Mouse (Mus musculus) stomach, embryonic 16.5 days (tissue): ENCODE measurements around the gene Rimbp2. TPM values are rescaled to one million over a fixed set of nuclear protein-coding genes. Genes with fewer than 3 reads are reported as not detected.

Experiments used
- ATAC-seq: fragments of 200-750 bp; cut with Nextera tagmentation; 2 replicates; pipeline ENCODE4 v1.8.0; 2017; ENCODE audit warnings: moderate number of reproducible peaks, moderate TSS enrichment; ENCODE audit not compliant: insufficient read depth, low FRiP score
- H3K27ac ChIP-seq: fragments of 300-500 bp; sonication (generic); 2 replicates; pipeline ENCODE4 v1.5.1; 2014; ENCODE audit warnings: low read length
- H3K27me3 ChIP-seq: fragments of 300-500 bp; sonication (generic); 2 replicates; pipeline ENCODE4 v1.6.1; 2014; ENCODE audit warnings: low read length, control low read depth, mixed read lengths; ENCODE audit not compliant: control insufficient read depth, insufficient read depth
- H3K36me3 ChIP-seq: fragments of 300-500 bp; sonication (generic); 2 replicates; pipeline ENCODE4 v1.6.1; 2014; ENCODE audit warnings: low read length; ENCODE audit not compliant: control insufficient read depth, insufficient read depth
- H3K4me1 ChIP-seq: fragments of 300-500 bp; sonication (generic); 2 replicates; pipeline ENCODE4 v1.6.1; 2014; ENCODE audit warnings: low read length, control low read depth, mixed read lengths; ENCODE audit not compliant: control insufficient read depth, insufficient read depth
- H3K4me2 ChIP-seq: fragments of 300-500 bp; sonication (generic); 2 replicates; pipeline ENCODE4 v1.6.1; 2014; ENCODE audit warnings: low read depth, low read length, mixed read lengths
- H3K4me3 ChIP-seq: fragments of 300-500 bp; sonication (generic); replicated peaks from 2 replicates; pipeline ENCODE4 v1.5.1; 2014; ENCODE audit warnings: mild to moderate bottlenecking, low read length
- H3K9ac ChIP-seq: fragments of 300-500 bp; sonication (generic); 2 replicates; pipeline ENCODE4 v1.6.1; 2014; ENCODE audit warnings: low read length
- H3K9me3 ChIP-seq: fragments of 300-500 bp; sonication (generic); replicated peaks from 2 replicates; pipeline ENCODE4 v1.6.1; 2016; ENCODE audit warnings: low read length, control low read depth; ENCODE audit not compliant: control insufficient read depth
- WGBS: fragments of 180-500 bp; shearing (Covaris S2); extraction: QIAGEN DNeasy Blood & Tissue Kit; methylation state at CpG from one replicate; pipeline ENCODE4 v1.1.7; 2014; 5-methylcytosine and 5-hydroxymethylcytosine counted together
- polyA plus RNA-seq: library from polyadenylated mRNA; unstranded; fragments of >200 nt; fragmentation: Nextera tagmentation; extraction: Ambion mirVana; gene quantifications from 2 replicates; pipeline ENCODE4 v1.2.1, GENCODE M21; 2015

Gene Rimbp2
- polyA plus RNA-seq, 1 experiment from 2014 or later: 0.39 TPM

GRCm38 (mm10) chr5:128951472-128951871 lies 1.8 kb downstream of the Rimbp2 start:
- Histone ChIP-seq H3K4me2 (no peak overlapping the region), H3K36me3 (no peaks in the 10 kb centered on the region), H3K9me3 (no peaks in the 10 kb centered on the region), H3K27ac (no peak overlapping the region), H3K27me3 (peaks cover 2% of the 10 kb centered on the region; the same call in 1 of the 2 replicates), H3K9ac (no peak overlapping the region), H3K4me3 (no peak overlapping the region), H3K4me1 (no peaks in the 10 kb centered on the region)
- 41% methylated on average over 4 of the region's 4 CpGs for WGBS
- ATAC-seq: no peak

DNA sequence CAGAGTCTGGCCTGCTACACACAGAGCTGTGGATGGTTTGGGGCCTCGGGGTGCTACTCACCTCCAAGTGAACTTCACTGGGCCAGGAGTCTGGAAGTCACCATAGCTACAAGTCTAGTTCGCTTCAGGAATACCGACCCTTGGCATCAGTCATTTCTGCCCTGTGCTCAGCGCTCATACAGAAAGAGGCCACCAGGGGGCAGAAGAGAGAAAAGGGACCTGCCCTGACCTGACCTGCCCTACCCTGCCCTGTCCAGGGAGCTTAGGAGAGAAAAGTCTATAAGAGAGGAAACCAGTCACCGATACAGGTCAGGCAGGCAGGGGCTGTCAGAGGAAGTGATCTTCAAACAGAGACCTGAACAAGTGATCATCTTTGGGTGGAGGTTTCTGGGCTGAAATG lies 6.2 kb downstream of the Rimbp2 start:
- no peak overlapping the region for H3K4me3 ChIP-seq
- H3K4me1 ChIP-seq: no peaks in the 10 kb centered on the region
- H3K4me2 ChIP-seq: no peak overlapping the region
- WGBS: 67% methylated on average over 5 of the region's 5 CpGs
- H3K36me3 ChIP-seq: no peaks in the 10 kb centered on the region
- H3K27me3 ChIP-seq: peaks cover 2% of the 10 kb centered on the region; the same call in 1 of the 2 replicates
- H3K9ac ChIP-seq: no peak overlapping the region
- peak; percentile 37; the same call in 1 of the 2 replicates for ATAC-seq
- H3K27ac ChIP-seq: no peak overlapping the region
- H3K9me3 ChIP-seq: no peaks in the 10 kb centered on the region

GRCm38 (mm10) chr5:128940436-128940835 lies 12.8 kb downstream of the Rimbp2 start:
- H3K36me3 ChIP-seq: no peaks in the 10 kb centered on the region
- ATAC-seq: no peak
- 67% methylated on average over 10 of the region's 10 CpGs for WGBS

DNA sequence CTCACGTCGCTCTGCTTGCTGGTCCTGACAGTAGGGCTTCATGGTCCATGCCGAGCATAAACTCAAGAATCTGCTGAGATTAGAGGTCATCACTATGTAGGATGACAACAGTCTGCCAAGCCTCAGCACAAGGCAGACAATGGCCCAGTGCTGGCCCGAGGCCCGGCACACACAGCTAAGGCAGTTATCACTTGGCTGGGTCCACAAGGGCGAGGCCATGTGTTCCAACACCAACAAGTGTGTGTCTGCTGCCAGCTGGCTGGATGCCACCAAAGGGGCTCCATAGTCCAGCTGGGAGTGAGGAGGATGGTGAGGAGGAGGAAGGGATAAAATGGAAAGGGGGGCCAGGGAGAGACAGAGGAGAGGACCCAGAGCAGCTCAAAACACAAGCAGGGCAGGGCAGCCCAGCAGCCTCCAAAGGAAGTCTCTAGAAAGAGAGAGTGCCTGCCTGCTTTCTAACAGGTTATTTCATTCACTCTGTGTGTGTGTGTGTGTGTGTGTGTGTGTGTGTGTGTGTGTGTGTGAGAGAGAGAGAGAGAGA lies 17.9 kb downstream of the Rimbp2 start:
- no peaks in the 10 kb centered on the region for H3K36me3 ChIP-seq
- H3K27ac ChIP-seq: no peak overlapping the region
- no peak overlapping the region for H3K4me2 ChIP-seq
- no peaks in the 10 kb centered on the region for H3K9me3 ChIP-seq
- H3K4me3 ChIP-seq: no peak overlapping the region
- H3K9ac ChIP-seq: no peak overlapping the region
- ATAC-seq: peak; percentile 38; the same call in 1 of the 2 replicates
- H3K27me3 ChIP-seq: no peaks in the 10 kb centered on the region
- H3K4me1 ChIP-seq: no peaks in the 10 kb centered on the region; the same call in 1 of the 2 replicates
- WGBS: 58% methylated on average over 6 of the region's 6 CpGs

More at GRCm38 (mm10) chr5:128940436-128940835, 12.8 kb downstream of the Rimbp2 start:
- Histone ChIP-seq H3K4me3 (no peak overlapping the region), H3K4me1 (no peaks in the 10 kb centered on the region; the same call in 1 of the 2 replicates), H3K27ac (no peak overlapping the region), H3K9ac (no peak overlapping the region), H3K4me2 (no peak overlapping the region), H3K27me3 (no peaks in the 10 kb centered on the region), H3K9me3 (no peaks in the 10 kb centered on the region)

GRCm38 (mm10) chr5:128932776-128933175 lies 20.5 kb downstream of the Rimbp2 start:
- Histone ChIP-seq H3K4me1 (no peaks in the 10 kb centered on the region; the same call in 1 of the 2 replicates), H3K36me3 (no peaks in the 10 kb centered on the region), H3K4me3 (no peak overlapping the region), H3K9me3 (no peaks in the 10 kb centered on the region), H3K27me3 (no peaks in the 10 kb centered on the region), H3K9ac (no peak overlapping the region), H3K4me2 (no peak overlapping the region), H3K27ac (no peak overlapping the region)
- no peak for ATAC-seq
- WGBS: 71% methylated on average over 5 of the region's 5 CpGs

- no peaks in the 10 kb centered on the region for H3K27me3 ChIP-seq
These were observed 28.2 kb downstream of the Rimbp2 start for GRCm38 (mm10) chr5:128925073-128925472.

DNA sequence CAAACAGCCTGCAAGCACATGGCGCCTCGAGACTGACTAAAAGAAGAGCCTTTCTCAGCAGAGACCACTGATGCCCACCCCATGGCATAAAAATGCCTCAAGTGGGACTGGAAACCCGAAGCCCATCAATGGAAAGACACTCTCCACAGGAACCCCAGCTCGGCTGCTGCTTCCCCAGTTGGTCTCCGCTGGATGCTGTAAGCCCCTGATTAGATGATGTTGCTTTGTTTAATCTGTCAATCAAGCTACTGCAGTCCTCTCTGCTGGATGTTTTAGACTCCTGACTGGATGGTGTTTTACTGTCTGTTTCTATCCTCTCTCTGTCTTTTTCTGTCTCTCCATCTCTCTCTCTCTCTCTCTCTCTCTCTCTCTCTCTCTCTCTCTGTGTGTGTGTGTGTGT lies 33.2 kb downstream of the Rimbp2 start:
- 37% methylated on average over 5 of the region's 5 CpGs for WGBS
- no peak for ATAC-seq

More at GRCm38 (mm10) chr5:128925073-128925472, 28.2 kb downstream of the Rimbp2 start:
- Histone ChIP-seq H3K4me2 (no peak overlapping the region), H3K27ac (no peak overlapping the region), H3K9ac (no peak overlapping the region), H3K4me1 (no peaks in the 10 kb centered on the region), H3K36me3 (no peaks in the 10 kb centered on the region), H3K9me3 (no peaks in the 10 kb centered on the region), H3K4me3 (no peak overlapping the region)
- 80% methylated on average over 4 of the region's 4 CpGs for WGBS
- no peak for ATAC-seq

DNA sequence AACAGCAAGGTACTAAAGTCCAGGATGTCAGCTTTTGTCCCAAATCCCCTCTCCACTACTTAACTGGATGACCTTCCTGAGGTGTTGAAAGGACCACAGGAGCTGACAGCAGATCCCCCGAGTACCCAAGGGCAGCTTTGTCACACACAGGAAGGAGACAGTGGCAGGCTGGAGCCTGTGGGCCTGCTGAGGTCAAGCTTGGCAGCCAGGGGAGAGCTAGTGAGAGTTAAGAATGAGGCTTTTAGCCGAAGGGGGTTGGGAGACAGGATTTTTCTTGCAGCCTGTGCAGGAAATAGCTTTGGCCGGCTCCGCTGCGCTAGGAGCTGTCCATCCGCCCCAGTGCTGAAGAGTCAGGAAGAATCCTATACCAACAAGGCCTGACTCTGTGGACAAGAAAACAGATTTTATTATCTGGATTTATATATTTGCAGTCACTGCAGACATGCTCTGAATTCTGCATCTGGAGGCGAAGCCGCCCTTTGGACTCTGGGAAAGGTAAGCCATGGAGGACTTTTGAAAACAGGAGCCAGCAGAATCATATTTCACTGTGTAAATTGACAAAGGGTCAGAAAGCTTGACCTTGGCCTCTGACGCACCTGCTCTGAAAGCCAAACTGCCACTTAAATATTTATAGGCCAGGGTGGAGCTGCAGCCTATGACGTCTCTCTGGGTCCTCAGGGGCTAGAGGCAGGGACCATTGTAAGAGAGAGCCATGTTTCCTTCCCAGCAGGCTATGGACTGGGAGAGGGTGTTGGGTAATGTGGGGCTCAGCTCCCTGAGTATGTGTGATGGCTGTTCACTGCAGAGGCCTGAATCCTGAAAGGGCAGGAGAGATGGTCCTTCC lies 35.9 kb downstream of the Rimbp2 start:
- Histone ChIP-seq H3K4me2 (no peak overlapping the region), H3K4me3 (no peak overlapping the region), H3K27ac (no peak overlapping the region), H3K9me3 (no peaks in the 10 kb centered on the region), H3K27me3 (no peaks in the 10 kb centered on the region), H3K9ac (no peak overlapping the region), H3K36me3 (no peaks in the 10 kb centered on the region), H3K4me1 (peaks cover 2% of the 10 kb centered on the region; the same call in 1 of the 2 replicates)
- peak; percentile 79; the same call in 1 of the 2 replicates for ATAC-seq
- 4% methylated on average over 10 of the region's 10 CpGs for WGBS

More for the DNA sequence above, 33.2 kb downstream of the Rimbp2 start:
- Histone ChIP-seq H3K36me3 (no peaks in the 10 kb centered on the region), H3K9me3 (no peaks in the 10 kb centered on the region), H3K27me3 (no peaks in the 10 kb centered on the region), H3K27ac (no peak overlapping the region), H3K4me3 (no peak overlapping the region), H3K4me2 (no peak overlapping the region), H3K9ac (no peak overlapping the region), H3K4me1 (peaks cover 2% of the 10 kb centered on the region; the same call in 1 of the 2 replicates)

DNA sequence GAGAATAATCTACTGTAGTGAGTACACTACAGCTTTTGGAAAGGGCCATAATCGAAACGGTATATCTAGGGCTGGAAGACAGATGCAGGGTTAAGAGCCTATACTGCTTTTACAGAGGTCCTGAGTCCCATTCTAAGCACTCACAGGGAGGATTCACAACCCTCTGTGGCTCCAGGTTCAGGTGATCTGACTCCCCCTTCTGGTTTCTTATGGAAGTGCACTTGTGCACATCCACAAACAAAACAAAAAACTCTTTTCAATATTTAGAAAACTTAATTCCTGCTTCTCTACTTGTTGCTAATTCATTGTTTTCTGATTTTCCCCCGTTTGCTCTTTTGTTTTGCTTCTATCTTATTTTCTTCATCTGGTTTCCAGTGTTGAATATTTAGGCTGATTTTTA lies 39.5 kb downstream of the Rimbp2 start:
- Histone ChIP-seq H3K27me3 (no peaks in the 10 kb centered on the region), H3K4me3 (no peak overlapping the region), H3K36me3 (no peaks in the 10 kb centered on the region), H3K9me3 (no peaks in the 10 kb centered on the region), H3K27ac (no peak overlapping the region), H3K4me2 (no peak overlapping the region), H3K9ac (no peak overlapping the region), H3K4me1 (peaks cover 2% of the 10 kb centered on the region; the same call in 1 of the 2 replicates)
- 74% methylated on average over 3 of the region's 3 CpGs for WGBS
- no peak for ATAC-seq
